Mouse (Mus musculus): Measurements from ENCODE around the gene Casq2.
"Not testable (repeated sequence)": the region's sequence is repeated elsewhere in the genome, so short reads cannot be mapped to it uniquely, and the experiment has no call there.

The Casq2 gene

DNA sequence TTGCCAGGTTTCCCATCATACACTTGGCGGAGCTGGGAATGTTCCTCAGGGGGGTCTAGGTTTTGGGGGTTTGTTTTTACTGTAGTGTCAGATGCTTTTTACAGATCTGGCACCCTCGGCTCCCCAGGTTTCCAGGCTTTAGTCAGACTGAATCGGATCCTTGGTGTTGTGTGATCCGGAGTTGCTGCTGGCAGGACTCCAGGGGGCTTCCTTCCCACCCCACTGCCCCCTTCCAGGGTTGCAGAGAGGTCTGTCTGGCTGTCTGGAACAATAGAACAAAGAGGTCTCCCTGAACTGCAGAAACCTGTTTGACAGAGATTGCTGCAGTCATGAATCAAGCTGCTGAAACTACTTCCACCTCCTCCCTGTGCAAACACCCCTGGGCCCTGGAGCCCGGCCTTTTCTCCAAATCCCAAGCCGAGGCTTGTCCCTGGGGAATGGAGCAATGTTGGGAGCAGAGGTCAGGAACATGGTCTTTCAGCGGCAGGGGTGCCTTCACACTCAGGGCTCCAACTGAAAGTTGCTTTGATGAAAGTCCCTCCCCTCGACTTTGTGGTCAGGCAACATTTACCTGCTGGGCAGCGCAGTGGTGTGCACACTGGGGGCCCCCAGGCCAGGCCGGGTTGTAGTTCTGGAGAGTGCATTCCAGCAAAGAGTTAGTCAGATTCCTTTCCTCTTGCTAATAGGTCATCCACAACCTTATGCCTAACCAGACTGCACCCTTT lies 49.3 kb downstream of the Casq2 start:
- no peak for DNase-seq (ENCODE audit: low read depth, low spot score)

GRCm38 (mm10) chr3:102137158-102137557 lies 50.9 kb downstream of the Casq2 start:
- DNase-seq (ENCODE audit: low read depth, low spot score) = no peak

DNA sequence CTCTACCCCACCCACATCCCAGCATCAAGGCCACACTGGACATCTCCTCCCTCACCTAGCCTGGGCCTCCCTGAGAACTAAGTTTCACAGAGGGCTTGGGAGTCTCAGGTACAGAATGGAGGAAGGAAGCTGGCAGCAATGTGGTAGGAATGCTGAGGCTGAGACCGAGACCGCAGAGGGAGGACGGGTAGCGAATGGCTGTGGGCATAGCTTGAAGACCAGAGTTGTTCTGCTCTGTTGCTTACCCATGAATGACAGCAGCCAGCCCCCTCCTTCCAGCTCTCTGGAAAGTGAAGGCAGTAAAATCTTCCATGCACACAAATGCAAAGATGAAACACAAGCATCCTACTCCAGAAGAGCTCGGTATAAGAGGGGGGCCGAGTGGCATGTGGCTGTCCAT lies 52.7 kb downstream of the Casq2 start:
- no peak for DNase-seq (ENCODE audit: low read depth, low spot score)

GRCm38 (mm10) chr3:102140606-102141005 lies 54.4 kb downstream of the Casq2 start:
- no peak for DNase-seq (ENCODE audit: low read depth, low spot score)

GRCm38 (mm10) chr3:102141451-102141850 lies 55.2 kb downstream of the Casq2 start:
- DNase-seq (ENCODE audit: low read depth, low spot score) = no peak

DNA sequence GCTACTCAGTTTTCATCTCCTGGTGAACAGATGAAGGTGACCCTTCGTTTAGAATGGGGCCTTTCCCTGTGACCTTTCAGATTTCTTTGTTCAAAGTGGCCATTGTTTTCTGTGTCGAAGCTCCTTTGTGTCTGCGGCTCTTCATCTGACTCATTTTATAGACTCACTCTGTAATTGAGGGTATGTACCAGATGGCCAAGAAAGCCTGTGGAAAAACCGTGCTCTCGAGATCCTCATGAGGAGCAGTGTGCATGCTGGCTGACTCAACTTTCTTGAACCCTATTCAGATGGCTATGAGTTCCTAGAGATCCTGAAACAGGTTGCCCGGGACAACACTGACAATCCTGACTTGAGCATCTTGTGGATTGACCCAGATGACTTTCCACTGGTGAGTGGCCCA lies 55.7 kb downstream of the Casq2 start:
- DNase-seq (ENCODE audit: low read depth, low spot score) = no peak

DNA sequence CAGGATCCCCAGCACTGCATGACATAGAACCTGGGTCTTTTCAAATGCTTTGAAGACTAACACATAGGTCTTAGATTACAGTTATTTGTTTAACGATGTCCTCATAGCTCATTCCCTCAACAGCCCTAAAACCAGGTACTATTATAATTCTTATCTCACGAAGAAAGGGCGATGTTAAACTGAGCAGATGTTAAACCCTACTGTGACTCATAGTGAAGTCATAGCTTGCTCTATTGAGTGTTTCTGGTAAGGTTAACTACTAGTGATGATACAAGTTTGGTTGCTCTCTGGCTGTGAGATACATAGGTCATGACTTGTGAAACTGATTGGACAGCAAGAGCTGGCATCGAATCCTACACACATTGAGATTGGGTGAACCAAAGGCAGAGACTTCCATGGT lies 56.7 kb downstream of the Casq2 start:
- no peak for DNase-seq (ENCODE audit: low read depth, low spot score)

GRCm38 (mm10) chr3:102143536-102143935 lies 57.3 kb downstream of the Casq2 start:
- DNase-seq (ENCODE audit: low read depth, low spot score) = no peak

GRCm38 (mm10) chr3:102144401-102144800 lies 58.2 kb downstream of the Casq2 start:
- DNase-seq (ENCODE audit: low read depth, low spot score) = no peak

DNA sequence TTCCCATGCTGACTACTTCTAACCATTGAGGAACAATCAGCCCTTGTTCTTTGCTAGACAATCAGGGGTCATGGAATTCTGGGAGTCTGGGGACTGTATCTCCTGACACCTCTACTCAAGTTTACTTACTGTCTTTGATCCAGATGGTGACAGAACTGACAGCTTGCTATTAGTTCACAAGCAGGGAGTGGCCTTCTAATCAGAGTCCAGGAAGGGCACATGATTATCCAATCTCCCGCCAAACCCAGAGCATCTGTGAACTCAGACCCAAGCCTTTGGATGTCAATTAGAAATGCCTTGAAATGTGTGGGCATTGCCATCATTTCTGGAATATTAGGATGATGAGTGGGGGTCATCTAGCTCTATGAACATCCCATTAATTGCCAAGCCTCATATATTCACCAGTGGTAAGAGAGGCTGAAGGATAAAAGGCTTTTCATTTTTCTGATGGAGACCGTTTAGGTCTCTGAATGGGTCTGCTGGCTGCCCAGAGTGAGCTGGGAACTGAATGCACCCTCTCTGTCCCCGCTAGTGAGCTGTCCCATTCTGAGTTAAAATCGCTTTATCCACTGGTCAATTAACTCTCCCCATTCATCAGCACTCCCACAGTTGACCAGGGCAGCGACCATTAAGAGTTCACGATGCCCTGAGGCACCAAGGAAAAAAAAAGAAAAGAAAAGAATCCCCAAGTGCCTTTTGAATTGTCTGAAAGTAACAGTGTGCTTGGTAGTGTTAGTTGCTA lies 59.6 kb downstream of the Casq2 start:
- DNase-seq (ENCODE audit: low read depth, low spot score) = no peak

GRCm38 (mm10) chr3:102146428-102146827 lies 60.2 kb downstream of the Casq2 start:
- no peak for DNase-seq (ENCODE audit: low read depth, low spot score)

DNA sequence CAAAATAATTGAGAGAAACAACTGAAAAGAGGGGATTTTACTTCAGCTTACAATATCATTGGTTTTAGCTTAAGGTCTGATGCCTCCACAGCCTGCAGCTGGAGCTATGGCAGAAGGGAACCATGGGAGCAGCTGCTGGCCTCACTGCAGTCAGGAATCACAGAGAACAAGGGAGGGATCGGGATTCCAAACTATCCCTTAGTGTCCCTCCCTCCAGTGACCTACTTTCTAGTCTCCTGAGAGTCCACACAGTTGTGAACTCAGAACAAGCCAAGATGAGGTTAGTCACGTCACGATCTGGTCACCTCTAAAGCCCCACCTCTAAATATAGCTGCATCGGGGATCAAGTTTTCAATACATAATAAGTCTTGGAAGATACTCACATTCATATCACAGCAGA lies 61.0 kb downstream of the Casq2 start:
- DNase-seq (ENCODE audit: low read depth, low spot score) = no peak

- DNase-seq (ENCODE audit: low read depth, low spot score) = no peak
These were observed 63.7 kb downstream of the Casq2 start for GRCm38 (mm10) chr3:102149941-102150340.

GRCm38 (mm10) chr3:102151850-102152249 lies 65.6 kb downstream of the Casq2 start:
- no peak for DNase-seq (ENCODE audit: low read depth, low spot score)

- DNase-seq (ENCODE audit: low read depth, low spot score) = no peak
These were observed 66.3 kb downstream of the Casq2 start for GRCm38 (mm10) chr3:102152471-102152870.

DNA sequence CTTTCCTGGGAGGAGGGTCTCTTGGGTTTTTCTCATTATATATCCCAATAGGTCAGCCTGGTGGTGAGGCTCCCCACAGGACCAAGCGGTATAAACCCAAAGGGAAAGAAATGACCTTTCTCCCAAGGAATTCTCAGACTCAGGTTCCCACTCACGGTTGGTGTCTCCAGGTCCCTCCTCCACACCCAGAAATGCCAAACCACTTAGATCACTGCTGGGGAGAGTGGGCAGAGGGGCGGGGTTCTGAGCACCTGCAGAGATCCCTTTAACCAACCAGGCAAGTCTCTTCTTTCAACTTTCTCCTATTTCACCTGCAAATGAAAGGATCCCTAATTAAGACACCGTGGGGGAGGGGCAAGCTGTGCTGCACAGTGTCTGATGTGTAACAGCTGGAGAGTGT lies 66.7 kb downstream of the Casq2 start:
- DNase-seq (ENCODE audit: low read depth, low spot score) = no peak

- DNase-seq (ENCODE audit: low read depth, low spot score) = no peak
These were observed 67.9 kb downstream of the Casq2 start for GRCm38 (mm10) chr3:102154107-102154506.

GRCm38 (mm10) chr3:102156737-102157136 lies 70.5 kb downstream of the Casq2 start:
- DNase-seq (ENCODE audit: low read depth, low spot score) = no peak

- DNase-seq (ENCODE audit: low read depth, low spot score) = no peak
These were observed 71.4 kb downstream of the Casq2 start for GRCm38 (mm10) chr3:102157652-102158051.

DNA sequence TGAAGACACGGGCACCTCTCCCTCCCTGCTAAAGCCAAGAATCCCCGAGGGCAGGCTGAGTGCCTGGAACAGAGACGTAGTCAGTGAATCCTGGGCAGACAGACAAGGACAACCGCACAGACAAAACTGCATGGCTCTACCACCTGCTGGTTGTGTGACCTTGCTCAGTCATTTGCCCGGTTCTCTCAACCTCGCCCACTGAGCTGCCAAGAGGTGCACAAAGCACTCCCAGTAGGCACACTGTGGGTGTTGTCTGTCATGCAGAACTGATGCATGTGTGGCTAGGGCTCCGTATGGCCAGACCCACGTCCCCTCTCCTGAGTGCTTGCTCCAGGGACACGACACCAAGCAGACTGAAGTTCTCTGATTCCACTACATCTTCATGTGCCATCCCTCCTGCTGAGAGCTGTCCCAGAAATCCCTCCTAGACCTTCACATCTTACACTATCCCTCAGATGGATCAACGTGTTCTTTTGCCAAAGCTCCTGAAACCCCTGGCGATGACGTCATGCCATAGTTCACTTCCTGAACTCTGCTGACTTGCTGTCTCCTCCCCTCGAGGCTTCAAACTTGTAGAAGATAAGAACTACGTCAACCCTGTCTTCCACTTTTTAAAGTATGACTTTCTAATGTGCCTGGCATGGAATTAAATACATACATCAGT lies 72.7 kb downstream of the Casq2 start:
- DNase-seq (ENCODE audit: low read depth, low spot score) = no peak

DNA sequence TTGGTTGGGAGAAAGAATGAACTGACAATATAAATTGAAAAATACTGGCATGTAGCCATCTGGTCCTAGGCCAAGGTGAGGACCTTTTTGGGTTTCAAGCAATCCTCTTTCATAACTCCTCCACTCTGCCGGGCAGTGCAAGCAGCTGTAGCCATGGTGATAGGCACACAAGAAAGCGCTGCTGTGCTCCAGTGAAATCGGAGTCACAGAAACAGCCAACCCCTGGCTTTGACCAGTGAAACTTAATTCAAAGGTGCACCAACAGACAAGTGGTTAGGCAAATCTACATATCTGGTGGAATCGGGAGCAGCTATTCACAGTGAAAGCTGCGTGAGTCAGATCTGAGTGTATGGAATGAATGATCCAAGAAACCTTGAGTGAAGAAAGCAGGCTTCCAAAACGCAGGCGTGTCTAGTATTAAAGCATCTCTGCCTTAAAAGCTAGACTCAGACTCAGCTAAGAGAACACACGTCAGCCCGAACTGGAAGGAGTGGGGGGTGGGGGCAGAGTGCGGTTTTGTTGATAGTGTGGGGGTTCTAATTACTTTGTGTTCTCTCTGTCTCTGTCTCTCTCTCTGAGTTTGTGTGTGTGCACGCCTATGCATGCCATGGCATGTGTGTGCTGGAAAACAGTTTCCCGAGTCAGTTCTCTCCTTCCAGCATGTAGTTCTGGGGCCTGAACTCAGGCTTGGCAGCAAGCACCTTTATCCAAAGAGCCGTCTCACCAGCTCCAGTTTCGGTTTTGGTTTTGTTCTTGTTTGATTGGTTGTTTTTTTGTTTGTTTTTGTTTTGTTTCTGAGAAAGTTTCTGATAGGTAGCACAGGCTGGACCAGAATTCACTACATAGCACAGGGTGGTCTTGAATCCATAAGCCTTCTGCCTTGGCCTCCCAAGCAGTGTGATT lies 73.5 kb downstream of the Casq2 start:
- no peak for DNase-seq (ENCODE audit: low read depth, low spot score)

- DNase-seq (ENCODE audit: low read depth, low spot score) = not testable (repeated sequence)
These were observed 77.6 kb downstream of the Casq2 start for GRCm38 (mm10) chr3:102163861-102164260.
